Mouse (Mus musculus): ENCODE measurements around the gene Ppt1. TPM values are rescaled to one million over a fixed set of nuclear protein-coding genes. Genes with fewer than 3 reads are reported as not detected.
"Not testable (repeated sequence)": the region's sequence is repeated elsewhere in the genome, so short reads cannot be mapped to it uniquely, and the experiment has no call there.

Ppt1 gene
- polyA plus RNA-seq, 1 experiment from 2014 or later = 46.8 TPM

DNA sequence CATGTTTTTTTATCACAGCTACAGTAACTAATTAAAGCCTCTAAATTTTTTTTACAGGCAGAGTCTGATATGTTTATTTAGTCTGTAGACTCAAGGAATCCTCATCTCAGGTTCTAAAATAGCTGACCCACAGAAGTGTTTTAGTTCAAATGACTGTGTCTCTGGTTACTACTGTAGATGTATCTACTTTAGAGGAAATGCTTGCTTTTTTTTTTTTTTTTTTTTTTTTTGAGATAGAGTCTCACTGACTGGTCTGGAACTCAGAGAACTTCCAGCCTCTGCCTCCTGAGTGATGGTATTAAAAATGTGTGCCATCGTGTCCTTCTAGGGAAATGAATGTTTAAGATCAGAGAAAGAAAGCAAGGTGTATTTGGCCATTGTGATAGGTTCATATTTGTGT, 19.8 kb upstream of the Ppt1 start:
- no peaks in the 10 kb centered on the region for H3K27me3 ChIP-seq (ENCODE audit: control insufficient read depth, insufficient read depth, low read length)
- H3K4me3 ChIP-seq (ENCODE audit: low read depth, low read length) = no peak overlapping the region
- WGBS = 79% methylated on average over 1 of the region's 1 CpGs
- no peaks in the 10 kb centered on the region for H3K4me1 ChIP-seq (replicated peaks; ENCODE audit: control insufficient read depth, insufficient read depth)
- H3K36me3 ChIP-seq (ENCODE audit: control insufficient read depth, insufficient read depth, low read length) = no peaks in the 10 kb centered on the region
- TF ChIP-seq CTCF (IDR thresholded peaks at IDR 0.05; ENCODE audit: low read depth) = no peak
- no peak for ATAC-seq (ENCODE audit: low FRiP score, low TSS enrichment)
- no peaks in the 10 kb centered on the region for H3K9me3 ChIP-seq (ENCODE audit: control insufficient read depth, low read length)
- no peak overlapping the region for H3K4me2 ChIP-seq (replicated peaks; ENCODE audit: low read depth)
- no peak overlapping the region for H3K9ac ChIP-seq (ENCODE audit: low read length)
- DNase-seq (ENCODE audit: low spot score) = no peak
- no peak overlapping the region for H3K27ac ChIP-seq (replicated peaks)

GRCm38 (mm10) chr4:122820941-122821340, 15.1 kb upstream of the Ppt1 start:
- H3K36me3 ChIP-seq (ENCODE audit: control insufficient read depth, insufficient read depth, low read length); H3K4me3 ChIP-seq (ENCODE audit: low read depth, low read length); DNase-seq (ENCODE audit: low spot score); H3K27ac ChIP-seq (replicated peaks); H3K9ac ChIP-seq (ENCODE audit: low read length); H3K4me2 ChIP-seq (replicated peaks; ENCODE audit: low read depth); H3K9me3 ChIP-seq (ENCODE audit: control insufficient read depth, low read length); H3K4me1 ChIP-seq (replicated peaks; ENCODE audit: control insufficient read depth, insufficient read depth); ATAC-seq (ENCODE audit: low FRiP score, low TSS enrichment); H3K27me3 ChIP-seq (ENCODE audit: control insufficient read depth, insufficient read depth, low read length): not testable (repeated sequence)
- 29% methylated on average over 10 of the region's 10 CpGs for WGBS

DNA sequence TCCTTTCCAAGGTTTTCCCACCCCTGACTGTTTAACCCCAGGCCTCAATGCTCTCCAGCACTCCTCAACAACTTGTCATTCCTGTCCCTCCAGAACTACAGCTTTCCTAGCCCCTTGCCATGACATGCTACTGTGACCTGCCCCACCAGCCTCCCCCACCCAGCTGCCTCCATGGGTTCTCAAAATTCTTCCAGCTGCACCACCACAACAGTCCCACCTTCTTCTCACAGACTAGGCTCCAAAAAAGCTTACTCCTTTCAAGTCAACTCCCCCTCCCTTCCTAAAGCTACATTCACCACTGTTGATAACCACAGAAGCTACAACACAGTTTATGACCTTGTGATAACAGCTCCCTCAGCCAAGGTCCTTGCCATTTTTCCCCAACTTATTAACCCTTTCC, 8.4 kb upstream of the Ppt1 start:
- Histone ChIP-seq H3K27ac (replicated peaks) (no peak overlapping the region), H3K9me3 (ENCODE audit: control insufficient read depth, low read length) (no peaks in the 10 kb centered on the region), H3K9ac (ENCODE audit: low read length) (no peak overlapping the region), H3K27me3 (ENCODE audit: control insufficient read depth, insufficient read depth, low read length) (no peaks in the 10 kb centered on the region), H3K36me3 (ENCODE audit: control insufficient read depth, insufficient read depth, low read length) (no peaks in the 10 kb centered on the region), H3K4me3 (ENCODE audit: low read depth, low read length) (no peak overlapping the region), H3K4me1 (replicated peaks; ENCODE audit: control insufficient read depth, insufficient read depth) (no peaks in the 10 kb centered on the region), H3K4me2 (replicated peaks; ENCODE audit: low read depth) (no peak overlapping the region)
- TF ChIP-seq EP300 (optimal IDR thresholded peaks at IDR 0.05) (no peak), CTCF (IDR thresholded peaks at IDR 0.05; ENCODE audit: low read depth) (no peak)
- ATAC-seq (ENCODE audit: low FRiP score, low TSS enrichment) (no peak; the same call in 1 of the 2 replicates), DNase-seq (ENCODE audit: low spot score) (no peak)

GRCm38 (mm10) chr4:122829339-122829738, 6.7 kb upstream of the Ppt1 start:
- TF ChIP-seq EP300 (optimal IDR thresholded peaks at IDR 0.05) (no peak), CTCF (IDR thresholded peaks at IDR 0.05; ENCODE audit: low read depth) (no peak)
- DNase-seq (ENCODE audit: low spot score) = no peak
- Histone ChIP-seq H3K36me3 (ENCODE audit: control insufficient read depth, insufficient read depth, low read length) (no peaks in the 10 kb centered on the region), H3K27me3 (ENCODE audit: control insufficient read depth, insufficient read depth, low read length) (no peaks in the 10 kb centered on the region), H3K9me3 (ENCODE audit: control insufficient read depth, low read length) (no peaks in the 10 kb centered on the region), H3K4me2 (replicated peaks; ENCODE audit: low read depth) (no peak overlapping the region), H3K9ac (ENCODE audit: low read length) (no peak overlapping the region), H3K27ac (replicated peaks) (no peak overlapping the region), H3K4me1 (replicated peaks; ENCODE audit: control insufficient read depth, insufficient read depth) (no peaks in the 10 kb centered on the region), H3K4me3 (ENCODE audit: low read depth, low read length) (no peak overlapping the region)
- ATAC-seq (ENCODE audit: low FRiP score, low TSS enrichment) = no peak
- 73% methylated on average over 6 of the region's 6 CpGs for WGBS

- H3K4me3 ChIP-seq (ENCODE audit: low read depth, low read length) = no peak overlapping the region
- H3K4me1 ChIP-seq (replicated peaks; ENCODE audit: control insufficient read depth, insufficient read depth) = 0 out of 2 replicates have a peak, but pooled peaks cover 2% of the 10 kb centered on the region
- H3K9me3 ChIP-seq (ENCODE audit: control insufficient read depth, low read length) = no peaks in the 10 kb centered on the region
- 79% methylated on average over 1 of the region's 1 CpGs for WGBS
- no peaks in the 10 kb centered on the region for H3K36me3 ChIP-seq (ENCODE audit: control insufficient read depth, insufficient read depth, low read length)
- H3K4me2 ChIP-seq (replicated peaks; ENCODE audit: low read depth) = no peak overlapping the region
- ATAC-seq (ENCODE audit: low FRiP score, low TSS enrichment) (no peak), DNase-seq (ENCODE audit: low spot score) (no peak)
- H3K27me3 ChIP-seq (ENCODE audit: control insufficient read depth, insufficient read depth, low read length) = no peaks in the 10 kb centered on the region
- no peak overlapping the region for H3K9ac ChIP-seq (ENCODE audit: low read length)
- H3K27ac ChIP-seq (replicated peaks) = no peak overlapping the region
- TF ChIP-seq EP300 (optimal IDR thresholded peaks at IDR 0.05) = no peak
- no peak for TF ChIP-seq CTCF (IDR thresholded peaks at IDR 0.05; ENCODE audit: low read depth)
These were observed 4.2 kb upstream of the Ppt1 start for GRCm38 (mm10) chr4:122831888-122832287.

DNA sequence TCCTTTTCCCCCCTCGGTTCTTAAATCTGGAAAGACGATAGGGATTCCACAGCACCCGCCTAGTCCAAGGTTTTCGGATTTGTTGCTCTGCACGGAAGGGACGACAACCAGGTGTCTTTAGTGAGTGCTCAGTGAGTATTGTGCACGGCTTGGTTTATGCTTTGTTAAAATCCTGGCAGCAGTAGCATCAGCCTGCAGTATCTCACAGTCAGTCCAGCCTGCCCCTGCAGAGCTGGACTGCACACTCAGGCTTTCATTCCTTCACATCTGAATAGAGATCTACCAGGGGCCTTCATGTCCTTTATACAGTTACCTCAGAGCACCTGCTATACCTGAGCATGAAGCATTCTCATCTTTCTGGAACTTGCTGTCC, 347 bp downstream of the Ppt1 start:
- H3K27ac ChIP-seq (replicated peaks) = 0 out of 2 replicates have a peak overlapping the region, but pooled peaks have one; percentile 49
- WGBS = 1% methylated on average over 7 of the region's 7 CpGs

More for the DNA sequence above, 347 bp downstream of the Ppt1 start:
- ATAC-seq (ENCODE audit: low FRiP score, low TSS enrichment) (peak; percentile 38), DNase-seq (ENCODE audit: low spot score) (no peak)
- Histone ChIP-seq H3K9me3 (ENCODE audit: control insufficient read depth, low read length) (no peaks in the 10 kb centered on the region), H3K4me3 (ENCODE audit: low read depth, low read length) (peak overlapping the region; percentile 79), H3K4me1 (replicated peaks; ENCODE audit: control insufficient read depth, insufficient read depth) (0 out of 2 replicates have a peak, but pooled peaks cover 2% of the 10 kb centered on the region), H3K4me2 (replicated peaks; ENCODE audit: low read depth) (peak overlapping the region; percentile 84), H3K36me3 (ENCODE audit: control insufficient read depth, insufficient read depth, low read length) (no peaks in the 10 kb centered on the region), H3K9ac (ENCODE audit: low read length) (peak overlapping the region; percentile 80), H3K27me3 (ENCODE audit: control insufficient read depth, insufficient read depth, low read length) (no peaks in the 10 kb centered on the region)
- TF ChIP-seq EP300 (optimal IDR thresholded peaks at IDR 0.05) (no peak), CTCF (IDR thresholded peaks at IDR 0.05; ENCODE audit: low read depth) (no peak)
